Mouse (Mus musculus) lung, postnatal 0 days (tissue): ENCODE data around the gene Rbm39.

Source experiments
- CTCF ChIP-seq: IDR thresholded peaks from 2 replicates; pipeline ENCODE4 v1.5.1; 2016; ENCODE audit warnings: antibody characterized with exemption, mild to moderate bottlenecking
- EP300 ChIP-seq: IDR thresholded peaks from 2 replicates; pipeline ENCODE4 v1.6.1; 2016; ENCODE audit warnings: antibody characterized with exemption, mild to moderate bottlenecking, control low read depth

- no peak for TF ChIP-seq EP300
- TF ChIP-seq CTCF = no peak
These were observed 13.5 kb downstream of the Rbm39 start for GRCm38 (mm10) chr2:156166557-156166956.
